Mouse (Mus musculus) layer of hippocampus, postnatal 14 days (tissue): ENCODE measurements around the gene Appl2. TPM values are rescaled to one million over a fixed set of nuclear protein-coding genes. Genes with fewer than 3 reads are reported as not detected.

Experiments
- DNase-seq, 2 experiments: peaks; one replicate each; pipeline ENCODE4 v3.0.0; 2021 to 2022; ENCODE audit warnings: low spot score in 2 of 2, mixed read lengths in 1 of 2
- total RNA-seq, 2 experiments: library from RNA; stranded (reverse); gene quantifications; 2 replicates each; pipeline ENCODE4 v1.2.3; 2021

Appl2 gene
- total RNA-seq, 2 experiments from 2014 or later, result 52.1 to 57.4 TPM

GRCm38 (mm10) chr10:83592616-83593015 lies 55.9 kb downstream of the Appl2 start:
- DNase-seq, result peak in 1 of 2 experiments; percentile 24

GRCm38 (mm10) chr10:83590801-83591200 lies 57.7 kb downstream of the Appl2 start:
- DNase-seq, result no peak

- DNase-seq, result no peak
Measured at GRCm38 (mm10) chr10:83565449-83566441, 82.8 kb downstream of the Appl2 start.

GRCm38 (mm10) chr10:83563005-83563404 lies 85.5 kb downstream of the Appl2 start:
- DNase-seq, result no peak

Other genes starting within 250 kb of the Appl2 start
- 1 to 10 TPM; 5.5 to 5.6 TPM for gene Aldh1l2, start 114.6 kb downstream of the Appl2 start, total RNA-seq
- 10 to 100 TPM; 23.1 to 24.9 TPM for gene Washc4, start 105.0 kb downstream of the Appl2 start, total RNA-seq
- gene 1500009L16Rik, start 74.1 kb upstream of the Appl2 start, total RNA-seq, result 10 to 100 TPM; 22.7 to 25.6 TPM